Comparison of ENCODE assay signal across 19 mouse cellular contexts in the genomic region with DNA sequence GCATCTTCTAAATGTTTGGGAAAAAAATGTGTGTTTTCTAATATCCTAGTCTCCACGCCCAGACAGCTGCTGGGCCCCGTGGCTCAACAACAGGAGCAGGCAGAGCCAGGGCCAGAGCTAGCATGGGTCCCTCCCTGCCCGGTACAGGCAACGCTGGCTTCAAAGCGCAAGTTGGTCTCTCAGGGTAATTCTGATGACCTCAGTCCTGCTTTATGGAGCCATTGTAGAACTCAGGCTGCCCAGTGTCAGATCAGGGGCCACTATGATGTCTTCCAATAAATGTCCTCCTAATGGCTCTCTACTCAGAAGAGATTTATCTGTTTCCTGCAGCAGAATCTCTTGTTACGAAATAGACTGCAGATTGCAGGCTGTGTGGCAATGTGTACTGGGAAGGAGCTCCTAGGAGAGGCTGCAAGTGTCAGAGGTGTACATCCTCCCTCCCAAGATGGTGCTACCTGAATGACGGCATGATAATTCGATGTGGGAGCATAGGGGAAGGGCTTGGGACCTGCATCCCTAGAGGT.
DNase-seq lines count a peak whose midpoint lies in the region; ATAC-seq and TF ChIP-seq lines count a peak whose summit lies in the region.
"Had no signal": no experiment of that assay in that cellular context is flagged by ENCODE, and none has a peak within 500 bp of the region (broad histone marks: within the 10 kb centered on the region; RNA-seq: fewer than 3 reads in every experiment).

No protein-coding gene starts in this region.

- H3K4me2 ChIP-seq in heart, embryonic 11.5 days: no peak overlapping the region
- H3K4me2 ChIP-seq in lung, embryonic 14.5 days: no peak overlapping the region
- H3K4me2 ChIP-seq in stomach, postnatal 0 days (replicated peaks; ENCODE audit: low read depth): no peak overlapping the region
- H3K4me2 ChIP-seq in hindbrain, embryonic 12.5 days (replicated peaks): no peak overlapping the region
- H3K4me2 ChIP-seq: liver, embryonic 12.5 days; lung, embryonic 15.5 days had no signal

- no peaks in the 10 kb centered on the region for H3K9me3 ChIP-seq in heart, embryonic 11.5 days (replicated peaks; ENCODE audit: control insufficient read depth, low read length)
- H3K9me3 ChIP-seq in lung, embryonic 14.5 days (ENCODE audit: low read depth, low read length): no peaks in the 10 kb centered on the region
- no peaks in the 10 kb centered on the region for H3K9me3 ChIP-seq in stomach, postnatal 0 days (ENCODE audit: control insufficient read depth, low read length)
- no peaks in the 10 kb centered on the region for H3K9me3 ChIP-seq in hindbrain, embryonic 12.5 days (replicated peaks)
- H3K9me3 ChIP-seq: embryonic facial prominence, embryonic 10.5 days; liver, embryonic 12.5 days; lung, embryonic 15.5 days had no signal

- no peak overlapping the region for H3K27ac ChIP-seq in heart, embryonic 11.5 days (ENCODE audit: low read depth, low read length)
- H3K27ac ChIP-seq in lung, embryonic 14.5 days (ENCODE audit: low read depth): no peak overlapping the region
- no peak overlapping the region for H3K27ac ChIP-seq in stomach, postnatal 0 days (replicated peaks)
- H3K27ac ChIP-seq in hindbrain, embryonic 12.5 days: no peak overlapping the region
- H3K27ac ChIP-seq: embryonic facial prominence, embryonic 10.5 days; left cerebral cortex, adult 2 months; liver, embryonic 12.5 days; lung, embryonic 15.5 days had no signal

- no peak overlapping the region for H3K4me3 ChIP-seq in heart, embryonic 11.5 days (ENCODE audit: low read depth, low read length)
- no peak overlapping the region for H3K4me3 ChIP-seq in lung, embryonic 14.5 days (ENCODE audit: low read depth, low read length)
- no peak overlapping the region for H3K4me3 ChIP-seq in stomach, postnatal 0 days (ENCODE audit: low read depth, low read length)
- no peak overlapping the region for H3K4me3 ChIP-seq in hindbrain, embryonic 12.5 days
- H3K4me3 ChIP-seq: embryonic facial prominence, embryonic 10.5 days; left cerebral cortex, adult 2 months; liver, embryonic 12.5 days; lung, embryonic 15.5 days had no signal

- no peak overlapping the region for H3K9ac ChIP-seq in heart, embryonic 11.5 days (ENCODE audit: low read depth, low read length)
- no peak overlapping the region for H3K9ac ChIP-seq in lung, embryonic 14.5 days
- no peak overlapping the region for H3K9ac ChIP-seq in stomach, postnatal 0 days (ENCODE audit: low read length)
- H3K9ac ChIP-seq in hindbrain, embryonic 12.5 days: no peak overlapping the region
- H3K9ac ChIP-seq: liver, embryonic 12.5 days; lung, embryonic 15.5 days had no signal

- H3K36me3 ChIP-seq in heart, embryonic 11.5 days (ENCODE audit: control insufficient read depth, insufficient read depth, low read length): no peaks in the 10 kb centered on the region
- H3K36me3 ChIP-seq in lung, embryonic 14.5 days (ENCODE audit: insufficient read depth): no peaks in the 10 kb centered on the region
- no peaks in the 10 kb centered on the region for H3K36me3 ChIP-seq in stomach, postnatal 0 days (ENCODE audit: control insufficient read depth, insufficient read depth, low read length)
- no peaks in the 10 kb centered on the region for H3K36me3 ChIP-seq in hindbrain, embryonic 12.5 days
- H3K36me3 ChIP-seq: embryonic facial prominence, embryonic 10.5 days; liver, embryonic 12.5 days; lung, embryonic 15.5 days had no signal

- no peak for TF ChIP-seq CTCF in lung, embryonic 14.5 days (IDR thresholded peaks at IDR 0.05; ENCODE audit: low read depth)
- TF ChIP-seq CTCF in stomach, postnatal 0 days (IDR thresholded peaks at IDR 0.05; ENCODE audit: low read depth): no peak

- WGBS in heart, embryonic 11.5 days (ENCODE audit: insufficient replicate concordance): 57% methylated on average over 8 of the region's 8 CpGs
- 53% methylated on average over 8 of the region's 8 CpGs for WGBS in lung, embryonic 14.5 days
- WGBS in stomach, postnatal 0 days: 78% methylated on average over 8 of the region's 8 CpGs
- WGBS in hindbrain, embryonic 12.5 days: 90% methylated on average over 8 of the region's 8 CpGs

- peaks cover 17% of the 10 kb centered on the region for H3K4me1 ChIP-seq in heart, embryonic 11.5 days (ENCODE audit: control insufficient read depth, insufficient read depth, low read length)
- no peaks in the 10 kb centered on the region for H3K4me1 ChIP-seq in lung, embryonic 14.5 days (ENCODE audit: insufficient read depth)
- no peaks in the 10 kb centered on the region for H3K4me1 ChIP-seq in stomach, postnatal 0 days (replicated peaks; ENCODE audit: control insufficient read depth, insufficient read depth)
- H3K4me1 ChIP-seq in hindbrain, embryonic 12.5 days: no peaks in the 10 kb centered on the region

- ATAC-seq in heart, embryonic 11.5 days (replicated peaks; ENCODE audit: insufficient number of reproducible peaks, low FRiP score, low TSS enrichment): no peak
- no peak for ATAC-seq in lung, embryonic 14.5 days (ENCODE audit: insufficient read depth)
- peak; percentile 32; the same call in 1 of the 2 replicates for ATAC-seq in stomach, postnatal 0 days (ENCODE audit: low FRiP score, low TSS enrichment)
- no peak for ATAC-seq in hindbrain, embryonic 12.5 days (ENCODE audit: low FRiP score)
- ATAC-seq: activated CD4-positive, CD25-positive, alpha-beta regulatory T cell, adult 4 months; forebrain, embryonic 16.5 days; inflammation-experienced regulatory T-cells, adult 6 months; liver, embryonic 12.5 days; midbrain, embryonic 16.5 days; Patski had no signal

- no peak for TF ChIP-seq EP300 in stomach, postnatal 0 days (optimal IDR thresholded peaks at IDR 0.05)

- no peaks in the 10 kb centered on the region for H3K27me3 ChIP-seq in heart, embryonic 11.5 days (ENCODE audit: control insufficient read depth, insufficient read depth, low read length)
- H3K27me3 ChIP-seq in lung, embryonic 14.5 days (ENCODE audit: insufficient read depth, low read length): no peaks in the 10 kb centered on the region
- no peaks in the 10 kb centered on the region for H3K27me3 ChIP-seq in stomach, postnatal 0 days (ENCODE audit: control insufficient read depth, insufficient read depth, low read length)
- H3K27me3 ChIP-seq in hindbrain, embryonic 12.5 days: no peaks in the 10 kb centered on the region
- H3K27me3 ChIP-seq: liver, embryonic 12.5 days; lung, embryonic 15.5 days; Patski had no signal

- DNase-seq in heart, adult 11 months: peak; percentile 95
- DNase-seq in lung, embryonic 14.5 days: peak; percentile 19
- no peak for DNase-seq in lung, postnatal 10 days
- peak; percentile 39 for DNase-seq in gastrocnemius, postnatal 25 days
- no peak for DNase-seq in stomach, postnatal 0 days (ENCODE audit: low spot score)
- DNase-seq: cerebellum, postnatal 25 days; kidney, postnatal 10 days; right cerebral cortex, postnatal 4 days had no signal

Comparison
In these comparisons a context has a peak if more than half of its experiments do, and no peak if none do; other contexts are left out.
1. DNase-seq: peak in heart, adult 11 months (single experiment), lung, embryonic 14.5 days (single experiment) and gastrocnemius, postnatal 25 days (single experiment); none in lung, postnatal 10 days (single experiment) and stomach, postnatal 0 days (single experiment).